Mouse (Mus musculus): ENCODE results near the gene Osbp2. TPM values are rescaled to one million over a fixed set of nuclear protein-coding genes. Genes with fewer than 3 reads are reported as not detected.
A peak's percentile ranks its signal among the peaks of the same experiment; 100 is the strongest.

The Osbp2 gene
- polyA plus RNA-seq, 1 experiment from 2014 or later = 3.0 TPM

- ATAC-seq (ENCODE audit: insufficient number of reproducible peaks, insufficient read depth, low FRiP score, low TSS enrichment, low read depth) = no peak
- WGBS = 77% methylated on average over 17 of the region's 17 CpGs
- Histone ChIP-seq H3K4me1 (no peaks in the 10 kb centered on the region), H3K9me3 (no peaks in the 10 kb centered on the region), H3K36me3 (no peaks in the 10 kb centered on the region), H3K27me3 (no peaks in the 10 kb centered on the region), H3K27ac (no peak overlapping the region), H3K9ac (no peak overlapping the region), H3K4me3 (no peak overlapping the region), H3K4me2 (no peak overlapping the region)
Measured at GRCm38 (mm10) chr11:3843943-3844734, 19.6 kb downstream of the Osbp2 start.

- H3K9me3 ChIP-seq = no peaks in the 10 kb centered on the region
- no peak overlapping the region for H3K4me3 ChIP-seq
- ATAC-seq (ENCODE audit: insufficient number of reproducible peaks, insufficient read depth, low FRiP score, low TSS enrichment, low read depth) = no peak
- H3K4me2 ChIP-seq = no peak overlapping the region
- peaks cover 4% of the 10 kb centered on the region; the same call in 1 of the 2 replicates for H3K4me1 ChIP-seq
- 58% methylated on average over 4 of the region's 4 CpGs for WGBS
- H3K9ac ChIP-seq = no peak overlapping the region
- no peaks in the 10 kb centered on the region for H3K36me3 ChIP-seq
- no peak overlapping the region for H3K27ac ChIP-seq
- peaks cover 3% of the 10 kb centered on the region; the same call in 1 of the 2 replicates for H3K27me3 ChIP-seq
Measured at GRCm38 (mm10) chr11:3835271-3835670, 28.4 kb downstream of the Osbp2 start.

GRCm38 (mm10) chr11:3834421-3835098, 29.1 kb downstream of the Osbp2 start:
- no peak overlapping the region for H3K27ac ChIP-seq
- H3K9ac ChIP-seq = no peak overlapping the region
- H3K27me3 ChIP-seq = peaks cover 3% of the 10 kb centered on the region; the same call in 1 of the 2 replicates
- H3K4me1 ChIP-seq = peaks cover 4% of the 10 kb centered on the region; the same call in 1 of the 2 replicates
- H3K4me3 ChIP-seq = no peak overlapping the region
- H3K9me3 ChIP-seq = no peaks in the 10 kb centered on the region
- WGBS = 48% methylated on average over 13 of the region's 13 CpGs
- ATAC-seq (ENCODE audit: insufficient number of reproducible peaks, insufficient read depth, low FRiP score, low TSS enrichment, low read depth) = peak; percentile 15; the same call in 1 of the 2 replicates
- peak overlapping the region; percentile 16; the same call in 1 of the 2 replicates for H3K4me2 ChIP-seq
- no peaks in the 10 kb centered on the region for H3K36me3 ChIP-seq

GRCm38 (mm10) chr11:3833544-3834420, 29.9 kb downstream of the Osbp2 start:
- no peak overlapping the region for H3K9ac ChIP-seq
- ATAC-seq (ENCODE audit: insufficient number of reproducible peaks, insufficient read depth, low FRiP score, low TSS enrichment, low read depth) = no peak
- no peaks in the 10 kb centered on the region for H3K9me3 ChIP-seq
- 0 out of 2 replicates have a peak overlapping the region, but pooled peaks have one; percentile 5 for H3K27ac ChIP-seq
- H3K36me3 ChIP-seq = no peaks in the 10 kb centered on the region
- H3K4me3 ChIP-seq = no peak overlapping the region
- H3K4me2 ChIP-seq = peak overlapping the region; percentile 16; the same call in 1 of the 2 replicates
- peaks cover 3% of the 10 kb centered on the region; the same call in 1 of the 2 replicates for H3K27me3 ChIP-seq
- 37% methylated on average over 21 of the region's 21 CpGs for WGBS
- H3K4me1 ChIP-seq = peaks cover 4% of the 10 kb centered on the region; the same call in 1 of the 2 replicates

- ATAC-seq (ENCODE audit: insufficient number of reproducible peaks, insufficient read depth, low FRiP score, low TSS enrichment, low read depth) = no peak
- WGBS = 48% methylated on average over 6 of the region's 6 CpGs
- Histone ChIP-seq H3K9me3 (0 out of 2 replicates have a peak, but pooled peaks cover 3% of the 10 kb centered on the region), H3K4me1 (peaks cover 4% of the 10 kb centered on the region; the same call in 1 of the 2 replicates), H3K4me2 (no peak overlapping the region), H3K36me3 (no peaks in the 10 kb centered on the region), H3K27ac (no peak overlapping the region), H3K9ac (no peak overlapping the region), H3K27me3 (peaks cover 3% of the 10 kb centered on the region; the same call in 1 of the 2 replicates), H3K4me3 (no peak overlapping the region)
Measured at GRCm38 (mm10) chr11:3832193-3832901, 31.4 kb downstream of the Osbp2 start.

GRCm38 (mm10) chr11:3829736-3830135, 34.0 kb downstream of the Osbp2 start:
- H3K27me3 ChIP-seq = no peaks in the 10 kb centered on the region
- H3K9ac ChIP-seq = no peak overlapping the region
- ATAC-seq (ENCODE audit: insufficient number of reproducible peaks, insufficient read depth, low FRiP score, low TSS enrichment, low read depth) = no peak
- H3K4me1 ChIP-seq = peaks cover 4% of the 10 kb centered on the region; the same call in 1 of the 2 replicates
- no peaks in the 10 kb centered on the region for H3K36me3 ChIP-seq
- 77% methylated on average over 5 of the region's 5 CpGs for WGBS
- no peak overlapping the region for H3K4me2 ChIP-seq
- H3K4me3 ChIP-seq = no peak overlapping the region
- H3K27ac ChIP-seq = no peak overlapping the region
- H3K9me3 ChIP-seq = 0 out of 2 replicates have a peak, but pooled peaks cover 3% of the 10 kb centered on the region

- no peak for ATAC-seq (ENCODE audit: insufficient number of reproducible peaks, insufficient read depth, low FRiP score, low TSS enrichment, low read depth)
Measured at GRCm38 (mm10) chr11:3824138-3824537, 39.6 kb downstream of the Osbp2 start.

GRCm38 (mm10) chr11:3823378-3823777, 40.3 kb downstream of the Osbp2 start:
- Histone ChIP-seq H3K9ac (no peak overlapping the region), H3K4me2 (no peak overlapping the region), H3K4me3 (no peak overlapping the region), H3K27me3 (no peaks in the 10 kb centered on the region), H3K4me1 (peaks cover 25% of the 10 kb centered on the region), H3K36me3 (no peaks in the 10 kb centered on the region), H3K9me3 (0 out of 2 replicates have a peak, but pooled peaks cover under 1% of the 10 kb centered on the region), H3K27ac (no peak overlapping the region)
- no peak for ATAC-seq (ENCODE audit: insufficient number of reproducible peaks, insufficient read depth, low FRiP score, low TSS enrichment, low read depth)
- WGBS = 36% methylated on average over 2 of the region's 2 CpGs

More at GRCm38 (mm10) chr11:3824138-3824537, 39.6 kb downstream of the Osbp2 start:
- Histone ChIP-seq H3K4me2 (no peak overlapping the region), H3K9ac (no peak overlapping the region), H3K9me3 (0 out of 2 replicates have a peak, but pooled peaks cover 3% of the 10 kb centered on the region), H3K27ac (no peak overlapping the region), H3K27me3 (no peaks in the 10 kb centered on the region), H3K4me1 (peaks cover 22% of the 10 kb centered on the region), H3K4me3 (no peak overlapping the region), H3K36me3 (no peaks in the 10 kb centered on the region)
- WGBS = 78% methylated on average over 5 of the region's 5 CpGs

GRCm38 (mm10) chr11:3817986-3818758, 45.5 kb downstream of the Osbp2 start:
- Histone ChIP-seq H3K36me3 (no peaks in the 10 kb centered on the region), H3K27me3 (no peaks in the 10 kb centered on the region), H3K4me2 (no peak overlapping the region), H3K4me1 (peaks cover 18% of the 10 kb centered on the region), H3K9me3 (no peaks in the 10 kb centered on the region), H3K4me3 (no peak overlapping the region), H3K9ac (no peak overlapping the region), H3K27ac (no peak overlapping the region)
- ATAC-seq (ENCODE audit: insufficient number of reproducible peaks, insufficient read depth, low FRiP score, low TSS enrichment, low read depth) = no peak
- WGBS = 23% methylated on average over 4 of the region's 4 CpGs

GRCm38 (mm10) chr11:3815951-3816350, 47.8 kb downstream of the Osbp2 start:
- no peaks in the 10 kb centered on the region for H3K36me3 ChIP-seq
- H3K27me3 ChIP-seq = no peaks in the 10 kb centered on the region
- no peak overlapping the region for H3K4me3 ChIP-seq
- H3K4me2 ChIP-seq = no peak overlapping the region
- 0 out of 2 replicates have a peak, but pooled peaks cover 8% of the 10 kb centered on the region for H3K4me1 ChIP-seq
- no peaks in the 10 kb centered on the region for H3K9me3 ChIP-seq
- ATAC-seq (ENCODE audit: insufficient number of reproducible peaks, insufficient read depth, low FRiP score, low TSS enrichment, low read depth) = no peak
- H3K27ac ChIP-seq = no peak overlapping the region
- no peak overlapping the region for H3K9ac ChIP-seq

Measured in embryonic facial prominence, embryonic 13.5 days (tissue).